Mouse (Mus musculus): Measurements from ENCODE around the gene Cdh4. TPM values are rescaled to one million over a fixed set of nuclear protein-coding genes. Genes with fewer than 3 reads are reported as not detected.

Gene Cdh4
- polyA plus RNA-seq, 1 experiment from 2014 or later = 3.2 TPM

- no peak overlapping the region for H3K4me2 ChIP-seq (ENCODE audit: low read depth, severe bottlenecking)
- 90% methylated on average over 6 of the region's 6 CpGs for WGBS
- no peak for ATAC-seq (ENCODE audit: insufficient number of reproducible peaks, low FRiP score, low TSS enrichment, low read depth)
- no peaks in the 10 kb centered on the region for H3K9me3 ChIP-seq (ENCODE audit: control insufficient read depth, low read length)
- no peaks in the 10 kb centered on the region for H3K27me3 ChIP-seq (ENCODE audit: control insufficient read depth, insufficient read depth, low read length)
- H3K4me3 ChIP-seq (ENCODE audit: low read depth, low read length) = no peak overlapping the region
- no peak overlapping the region for H3K9ac ChIP-seq (ENCODE audit: low read length)
- no peak for DNase-seq (ENCODE audit: low spot score)
- no peaks in the 10 kb centered on the region for H3K4me1 ChIP-seq (ENCODE audit: control insufficient read depth, insufficient read depth, low read length)
- H3K27ac ChIP-seq (replicated peaks; ENCODE audit: low read depth, low read length) = no peak overlapping the region
- H3K36me3 ChIP-seq (ENCODE audit: control insufficient read depth, insufficient read depth, low read length) = peaks cover 20% of the 10 kb centered on the region
Observed at GRCm38 (mm10) chr2:179924038-179924437, 481.8 kb downstream of the Cdh4 start.

GRCm38 (mm10) chr2:179929166-179929565, 486.9 kb downstream of the Cdh4 start:
- H3K36me3 ChIP-seq (ENCODE audit: control insufficient read depth, insufficient read depth, low read length) = peaks cover 7% of the 10 kb centered on the region; the same call in 1 of the 2 replicates
- ATAC-seq (ENCODE audit: insufficient number of reproducible peaks, low FRiP score, low TSS enrichment, low read depth) = no peak
- H3K27ac ChIP-seq (replicated peaks; ENCODE audit: low read depth, low read length) = no peak overlapping the region
- no peak overlapping the region for H3K4me3 ChIP-seq (ENCODE audit: low read depth, low read length)
- no peak overlapping the region for H3K9ac ChIP-seq (ENCODE audit: low read length)
- H3K27me3 ChIP-seq (ENCODE audit: control insufficient read depth, insufficient read depth, low read length) = no peaks in the 10 kb centered on the region
- no peak for DNase-seq (ENCODE audit: low spot score)
- H3K4me1 ChIP-seq (ENCODE audit: control insufficient read depth, insufficient read depth, low read length) = no peaks in the 10 kb centered on the region
- WGBS = 92% methylated on average over 13 of the region's 13 CpGs
- no peaks in the 10 kb centered on the region for H3K9me3 ChIP-seq (ENCODE audit: control insufficient read depth, low read length)
- H3K4me2 ChIP-seq (ENCODE audit: low read depth, severe bottlenecking) = no peak overlapping the region

- no peak overlapping the region for H3K9ac ChIP-seq (ENCODE audit: low read length)
- 94% methylated on average over 16 of the region's 16 CpGs for WGBS
- no peak overlapping the region for H3K27ac ChIP-seq (replicated peaks; ENCODE audit: low read depth, low read length)
- no peak overlapping the region for H3K4me3 ChIP-seq (ENCODE audit: low read depth, low read length)
- no peaks in the 10 kb centered on the region for H3K9me3 ChIP-seq (ENCODE audit: control insufficient read depth, low read length)
- H3K27me3 ChIP-seq (ENCODE audit: control insufficient read depth, insufficient read depth, low read length) = no peaks in the 10 kb centered on the region
- ATAC-seq (ENCODE audit: insufficient number of reproducible peaks, low FRiP score, low TSS enrichment, low read depth) = no peak
- H3K36me3 ChIP-seq (ENCODE audit: control insufficient read depth, insufficient read depth, low read length) = peaks cover 7% of the 10 kb centered on the region; the same call in 1 of the 2 replicates
- H3K4me1 ChIP-seq (ENCODE audit: control insufficient read depth, insufficient read depth, low read length) = no peaks in the 10 kb centered on the region
- DNase-seq (ENCODE audit: low spot score) = no peak
- H3K4me2 ChIP-seq (ENCODE audit: low read depth, severe bottlenecking) = no peak overlapping the region
Observed at GRCm38 (mm10) chr2:179931741-179932140, 489.5 kb downstream of the Cdh4 start.

- Histone ChIP-seq H3K9ac (ENCODE audit: low read length) (no peak overlapping the region), H3K4me3 (ENCODE audit: low read depth, low read length) (no peak overlapping the region), H3K27me3 (ENCODE audit: control insufficient read depth, insufficient read depth, low read length) (no peaks in the 10 kb centered on the region), H3K27ac (replicated peaks; ENCODE audit: low read depth, low read length) (no peak overlapping the region), H3K9me3 (ENCODE audit: control insufficient read depth, low read length) (no peaks in the 10 kb centered on the region), H3K4me2 (ENCODE audit: low read depth, severe bottlenecking) (no peak overlapping the region), H3K4me1 (ENCODE audit: control insufficient read depth, insufficient read depth, low read length) (no peaks in the 10 kb centered on the region), H3K36me3 (ENCODE audit: control insufficient read depth, insufficient read depth, low read length) (peaks cover 5% of the 10 kb centered on the region; the same call in 1 of the 2 replicates)
- 74% methylated on average over 3 of the region's 3 CpGs for WGBS
- ATAC-seq (ENCODE audit: insufficient number of reproducible peaks, low FRiP score, low TSS enrichment, low read depth) (no peak), DNase-seq (ENCODE audit: low spot score) (no peak)
Observed at GRCm38 (mm10) chr2:179934165-179934564, 491.9 kb downstream of the Cdh4 start.

- no peaks in the 10 kb centered on the region for H3K4me1 ChIP-seq (ENCODE audit: control insufficient read depth, insufficient read depth, low read length)
- WGBS = 73% methylated on average over 4 of the region's 4 CpGs
Observed at GRCm38 (mm10) chr2:179937091-179937490, 494.9 kb downstream of the Cdh4 start.

GRCm38 (mm10) chr2:179941696-179942095, 499.5 kb downstream of the Cdh4 start:
- Histone ChIP-seq H3K4me2 (ENCODE audit: low read depth, severe bottlenecking) (no peak overlapping the region), H3K27me3 (ENCODE audit: control insufficient read depth, insufficient read depth, low read length) (no peaks in the 10 kb centered on the region), H3K4me1 (ENCODE audit: control insufficient read depth, insufficient read depth, low read length) (no peaks in the 10 kb centered on the region), H3K36me3 (ENCODE audit: control insufficient read depth, insufficient read depth, low read length) (no peaks in the 10 kb centered on the region), H3K9ac (ENCODE audit: low read length) (no peak overlapping the region), H3K9me3 (ENCODE audit: control insufficient read depth, low read length) (no peaks in the 10 kb centered on the region), H3K4me3 (ENCODE audit: low read depth, low read length) (no peak overlapping the region), H3K27ac (replicated peaks; ENCODE audit: low read depth, low read length) (no peak overlapping the region)
- no peak for ATAC-seq (ENCODE audit: insufficient number of reproducible peaks, low FRiP score, low TSS enrichment, low read depth)
- 95% methylated on average over 1 of the region's 1 CpGs for WGBS
- no peak for DNase-seq (ENCODE audit: low spot score)

More at GRCm38 (mm10) chr2:179937091-179937490, 494.9 kb downstream of the Cdh4 start:
- Histone ChIP-seq H3K4me3 (ENCODE audit: low read depth, low read length) (no peak overlapping the region), H3K27ac (replicated peaks; ENCODE audit: low read depth, low read length) (no peak overlapping the region), H3K36me3 (ENCODE audit: control insufficient read depth, insufficient read depth, low read length) (no peaks in the 10 kb centered on the region; the same call in 1 of the 2 replicates), H3K9me3 (ENCODE audit: control insufficient read depth, low read length) (no peaks in the 10 kb centered on the region), H3K4me2 (ENCODE audit: low read depth, severe bottlenecking) (no peak overlapping the region), H3K9ac (ENCODE audit: low read length) (no peak overlapping the region), H3K27me3 (ENCODE audit: control insufficient read depth, insufficient read depth, low read length) (no peaks in the 10 kb centered on the region)
- ATAC-seq (ENCODE audit: insufficient number of reproducible peaks, low FRiP score, low TSS enrichment, low read depth) (no peak), DNase-seq (ENCODE audit: low spot score) (no peak)

- Histone ChIP-seq H3K4me3 (ENCODE audit: low read depth, low read length) (no peak overlapping the region), H3K9ac (ENCODE audit: low read length) (no peak overlapping the region), H3K4me2 (ENCODE audit: low read depth, severe bottlenecking) (no peak overlapping the region), H3K36me3 (ENCODE audit: control insufficient read depth, insufficient read depth, low read length) (no peaks in the 10 kb centered on the region), H3K27ac (replicated peaks; ENCODE audit: low read depth, low read length) (no peak overlapping the region), H3K9me3 (ENCODE audit: control insufficient read depth, low read length) (no peaks in the 10 kb centered on the region), H3K4me1 (ENCODE audit: control insufficient read depth, insufficient read depth, low read length) (no peaks in the 10 kb centered on the region), H3K27me3 (ENCODE audit: control insufficient read depth, insufficient read depth, low read length) (no peaks in the 10 kb centered on the region)
- ATAC-seq (ENCODE audit: insufficient number of reproducible peaks, low FRiP score, low TSS enrichment, low read depth) (no peak), DNase-seq (ENCODE audit: low spot score) (no peak)
- 64% methylated on average over 4 of the region's 4 CpGs for WGBS
Observed at GRCm38 (mm10) chr2:179945051-179945450, 502.8 kb downstream of the Cdh4 start.

- H3K9me3 ChIP-seq (ENCODE audit: control insufficient read depth, low read length) = no peaks in the 10 kb centered on the region
- H3K36me3 ChIP-seq (ENCODE audit: control insufficient read depth, insufficient read depth, low read length) = no peaks in the 10 kb centered on the region
- H3K27ac ChIP-seq (replicated peaks; ENCODE audit: low read depth, low read length) = no peak overlapping the region
- no peak overlapping the region for H3K9ac ChIP-seq (ENCODE audit: low read length)
- no peaks in the 10 kb centered on the region for H3K4me1 ChIP-seq (ENCODE audit: control insufficient read depth, insufficient read depth, low read length)
- no peak overlapping the region for H3K4me2 ChIP-seq (ENCODE audit: low read depth, severe bottlenecking)
- DNase-seq (ENCODE audit: low spot score) = no peak
- 86% methylated on average over 6 of the region's 6 CpGs for WGBS
- no peaks in the 10 kb centered on the region for H3K27me3 ChIP-seq (ENCODE audit: control insufficient read depth, insufficient read depth, low read length)
- ATAC-seq (ENCODE audit: insufficient number of reproducible peaks, low FRiP score, low TSS enrichment, low read depth) = no peak
- H3K4me3 ChIP-seq (ENCODE audit: low read depth, low read length) = no peak overlapping the region
Observed at GRCm38 (mm10) chr2:179946496-179946895, 504.3 kb downstream of the Cdh4 start.

- no peak for DNase-seq (ENCODE audit: low spot score)
- H3K4me3 ChIP-seq (ENCODE audit: low read depth, low read length) = no peak overlapping the region
- no peaks in the 10 kb centered on the region for H3K4me1 ChIP-seq (ENCODE audit: control insufficient read depth, insufficient read depth, low read length)
- 70% methylated on average over 5 of the region's 5 CpGs for WGBS
- no peak overlapping the region for H3K9ac ChIP-seq (ENCODE audit: low read length)
- H3K27ac ChIP-seq (replicated peaks; ENCODE audit: low read depth, low read length) = no peak overlapping the region
- H3K36me3 ChIP-seq (ENCODE audit: control insufficient read depth, insufficient read depth, low read length) = no peaks in the 10 kb centered on the region
- H3K27me3 ChIP-seq (ENCODE audit: control insufficient read depth, insufficient read depth, low read length) = no peaks in the 10 kb centered on the region
- no peak overlapping the region for H3K4me2 ChIP-seq (ENCODE audit: low read depth, severe bottlenecking)
- no peaks in the 10 kb centered on the region for H3K9me3 ChIP-seq (ENCODE audit: control insufficient read depth, low read length)
- ATAC-seq (ENCODE audit: insufficient number of reproducible peaks, low FRiP score, low TSS enrichment, low read depth) = no peak
Observed at GRCm38 (mm10) chr2:179947607-179948006, 505.4 kb downstream of the Cdh4 start.

Measured in limb, embryonic 11.5 days (tissue).